Mouse (Mus musculus) neural tube, embryonic 15.5 days (tissue): ENCODE results near the gene Slc2a13. TPM values are rescaled to one million over a fixed set of nuclear protein-coding genes. Genes with fewer than 3 reads are reported as not detected.

ENCODE experiments used
- ATAC-seq: fragments of 200-750 bp; cut with Nextera tagmentation; 2 replicates; pipeline ENCODE4 v1.8.0; 2017; ENCODE audit warnings: mild to moderate bottlenecking, moderate TSS enrichment, moderate library complexity; ENCODE audit not compliant: low FRiP score
- H3K27ac ChIP-seq: fragments of 300-500 bp; sonication (generic); replicated peaks from 2 replicates; pipeline ENCODE4 v1.5.1; 2015; ENCODE audit warnings: mild to moderate bottlenecking, inconsistent platforms
- H3K27me3 ChIP-seq: fragments of 300-500 bp; sonication (generic); replicated peaks from 2 replicates; pipeline ENCODE4 v1.6.1; 2015; ENCODE audit warnings: inconsistent platforms
- H3K36me3 ChIP-seq: fragments of 300-500 bp; sonication (generic); 2 replicates; pipeline ENCODE4 v1.6.1; 2015; ENCODE audit warnings: inconsistent platforms
- H3K4me1 ChIP-seq: fragments of 300-500 bp; sonication (generic); 2 replicates; pipeline ENCODE4 v1.6.1; 2015; ENCODE audit warnings: inconsistent platforms
- H3K4me2 ChIP-seq: fragments of 300-500 bp; sonication (generic); 2 replicates; pipeline ENCODE4 v1.6.1; 2015; ENCODE audit warnings: inconsistent platforms, mild to moderate bottlenecking, moderate library complexity
- H3K4me3 ChIP-seq: fragments of 300-500 bp; sonication (generic); replicated peaks from 2 replicates; pipeline ENCODE4 v1.5.1; 2015; ENCODE audit warnings: mild to moderate bottlenecking, inconsistent platforms
- H3K9ac ChIP-seq: fragments of 300-500 bp; sonication (generic); replicated peaks from 2 replicates; pipeline ENCODE4 v1.6.1; 2015; ENCODE audit warnings: mild to moderate bottlenecking, inconsistent platforms
- H3K9me3 ChIP-seq: fragments of 300-500 bp; sonication (generic); replicated peaks from 2 replicates; pipeline ENCODE4 v1.6.1; 2016; ENCODE audit warnings: inconsistent platforms
- WGBS: fragments of 180-500 bp; shearing (Covaris S2); methylation state at CpG from one replicate; pipeline ENCODE4 v1.1.7; 2015; ENCODE audit warnings: mixed read lengths; 5-methylcytosine and 5-hydroxymethylcytosine counted together
- polyA plus RNA-seq: library from polyadenylated mRNA; unstranded; fragments of >200 nt; fragmentation: Nextera tagmentation; extraction: Ambion mirVana; gene quantifications from 2 replicates; pipeline ENCODE4 v1.2.1, GENCODE M21; 2015

The Slc2a13 gene
- polyA plus RNA-seq, 1 experiment from 2014 or later, result 4.7 TPM

DNA sequence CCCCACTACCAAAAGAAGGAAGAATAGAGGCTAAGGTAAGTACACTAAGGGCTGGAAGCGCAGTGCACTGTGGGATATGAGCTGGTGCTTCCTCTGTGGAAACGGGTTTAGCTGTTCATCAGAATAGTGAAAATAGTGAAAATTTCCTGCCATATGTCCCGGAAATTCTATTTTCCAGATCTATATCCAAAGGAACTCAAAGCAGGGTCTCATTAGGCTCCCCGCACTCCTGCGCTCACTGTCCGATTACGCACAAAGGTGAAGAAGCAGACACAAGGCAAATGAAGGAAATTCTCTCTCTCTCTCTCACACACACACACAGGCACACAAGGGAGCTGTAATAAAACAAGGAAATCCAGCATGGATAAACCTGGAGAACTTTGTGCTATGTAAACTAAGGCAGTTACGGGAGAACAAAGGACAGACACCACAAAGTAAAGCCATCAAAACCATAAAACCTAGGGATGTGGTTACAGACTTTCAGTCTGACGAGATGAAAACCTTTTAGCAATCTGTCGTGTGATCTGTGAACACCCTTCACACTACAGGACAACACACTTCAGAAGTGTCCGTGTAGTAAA, 7.9 kb downstream of the Slc2a13 start:
- Histone ChIP-seq H3K27me3 (no peaks in the 10 kb centered on the region), H3K4me1 (peaks cover 17% of the 10 kb centered on the region), H3K9me3 (no peaks in the 10 kb centered on the region), H3K36me3 (no peaks in the 10 kb centered on the region), H3K4me2 (no peak overlapping the region), H3K9ac (no peak overlapping the region), H3K27ac (no peak overlapping the region), H3K4me3 (no peak overlapping the region)
- no peak for ATAC-seq
- WGBS, result 81% methylated on average over 11 of the region's 11 CpGs

DNA sequence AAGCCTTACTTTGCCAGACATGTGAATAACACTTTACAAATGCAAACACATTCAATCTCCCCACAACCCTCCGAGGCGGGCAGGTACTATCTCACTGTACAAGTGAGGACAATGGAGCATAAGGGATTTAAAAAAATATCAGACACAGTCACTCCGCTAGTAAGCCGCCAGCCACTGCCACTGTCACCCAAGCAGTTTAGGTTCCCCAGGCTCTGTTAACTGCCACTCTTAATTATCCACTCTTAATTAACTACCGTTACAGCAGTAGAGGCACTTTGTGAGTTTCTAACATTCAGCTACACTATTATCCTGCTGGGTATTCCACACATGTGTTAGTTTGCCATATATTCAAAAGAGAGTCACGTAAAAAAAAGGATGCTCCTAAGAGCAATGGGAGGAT, 11.3 kb downstream of the Slc2a13 start:
- H3K4me3 ChIP-seq, result no peak overlapping the region
- H3K27me3 ChIP-seq, result no peaks in the 10 kb centered on the region
- ATAC-seq, result no peak
- H3K27ac ChIP-seq, result no peak overlapping the region
- H3K4me1 ChIP-seq, result peaks cover 15% of the 10 kb centered on the region
- WGBS, result 43% methylated on average over 6 of the region's 6 CpGs
- no peak overlapping the region for H3K4me2 ChIP-seq
- H3K36me3 ChIP-seq, result no peaks in the 10 kb centered on the region
- no peak overlapping the region for H3K9ac ChIP-seq
- no peaks in the 10 kb centered on the region for H3K9me3 ChIP-seq

DNA sequence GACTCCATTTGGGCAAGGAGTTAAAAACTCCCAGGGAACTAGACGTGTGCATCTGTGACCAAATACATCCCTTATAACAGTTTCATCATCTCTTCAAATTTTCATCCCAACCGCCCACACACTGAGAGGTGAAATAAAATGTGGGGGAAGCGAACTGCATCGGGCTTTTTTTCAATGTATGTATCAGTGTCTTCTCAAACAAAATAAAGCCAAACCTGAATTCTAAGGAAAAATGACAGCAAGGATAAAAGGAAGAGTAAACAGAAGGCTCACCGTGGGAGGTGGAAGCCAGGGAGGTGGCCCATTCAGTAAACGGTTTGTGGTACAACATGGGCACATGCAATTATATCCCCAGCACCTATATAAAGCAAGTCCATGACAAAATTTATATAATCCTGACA, 17.7 kb downstream of the Slc2a13 start:
- Histone ChIP-seq H3K27me3 (no peaks in the 10 kb centered on the region), H3K4me2 (no peak overlapping the region), H3K27ac (no peak overlapping the region), H3K36me3 (no peaks in the 10 kb centered on the region), H3K4me3 (no peak overlapping the region), H3K9me3 (no peaks in the 10 kb centered on the region), H3K4me1 (no peaks in the 10 kb centered on the region), H3K9ac (no peak overlapping the region)
- WGBS, result 86% methylated on average over 6 of the region's 6 CpGs
- no peak for ATAC-seq

DNA sequence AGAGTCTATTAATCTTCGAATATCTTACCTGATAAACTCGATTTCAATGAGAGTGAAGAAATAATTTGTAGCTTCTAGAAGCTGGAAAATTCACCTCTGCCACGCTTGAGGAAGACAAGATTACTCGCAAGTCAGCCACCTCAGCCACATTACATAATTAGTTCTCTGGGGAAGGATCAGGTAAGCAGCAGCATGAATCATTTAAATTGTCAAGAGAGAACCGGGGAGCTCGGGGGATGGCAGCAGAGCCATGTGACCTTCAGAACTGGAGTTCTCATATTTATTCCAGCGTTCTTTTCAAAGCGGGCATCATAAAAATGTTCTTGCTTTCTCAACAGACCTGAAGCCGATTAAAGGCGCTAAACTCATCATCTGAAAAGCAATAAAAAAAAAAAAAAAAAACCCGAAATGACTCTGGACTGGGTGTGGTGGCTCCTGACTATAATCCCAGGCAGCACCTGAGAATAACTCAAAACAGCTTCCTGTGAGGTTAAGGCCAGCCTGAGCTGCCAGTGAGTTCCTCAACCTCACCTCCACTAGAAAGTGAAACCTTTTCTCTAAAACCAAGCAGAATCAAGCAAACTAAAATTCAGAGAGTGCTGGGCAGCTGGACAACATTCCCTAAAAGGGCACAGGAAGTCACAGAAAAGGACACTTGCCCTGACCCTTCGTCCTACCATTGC, 24.3 kb downstream of the Slc2a13 start:
- Histone ChIP-seq H3K36me3 (no peaks in the 10 kb centered on the region), H3K9ac (no peak overlapping the region), H3K4me2 (no peak overlapping the region), H3K9me3 (no peaks in the 10 kb centered on the region), H3K4me3 (no peak overlapping the region), H3K4me1 (0 out of 2 replicates have a peak, but pooled peaks cover 4% of the 10 kb centered on the region), H3K27ac (no peak overlapping the region), H3K27me3 (no peaks in the 10 kb centered on the region)
- no peak for ATAC-seq
- 65% methylated on average over 12 of the region's 12 CpGs for WGBS

DNA sequence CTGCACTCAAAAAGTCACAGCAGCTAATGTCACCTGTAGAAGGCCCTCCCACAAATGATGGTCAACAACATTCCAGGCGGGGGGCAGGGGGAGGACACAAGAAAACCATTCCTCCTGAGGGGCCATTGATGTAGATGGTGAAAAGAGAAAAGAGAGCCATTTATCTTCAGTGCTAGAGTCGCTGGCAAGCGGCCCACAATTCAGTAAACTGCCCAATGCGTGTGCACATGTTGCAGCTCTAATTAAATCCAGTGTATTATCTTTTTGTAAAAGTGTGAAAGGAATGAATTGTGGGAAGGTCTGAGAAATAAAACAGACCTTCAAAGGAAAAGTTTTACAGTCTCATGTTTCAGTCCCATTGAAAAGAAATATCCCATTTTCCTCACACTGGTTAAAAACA, 28.5 kb downstream of the Slc2a13 start:
- Histone ChIP-seq H3K4me3 (no peak overlapping the region), H3K27me3 (no peaks in the 10 kb centered on the region), H3K36me3 (no peaks in the 10 kb centered on the region), H3K4me1 (0 out of 2 replicates have a peak, but pooled peaks cover 4% of the 10 kb centered on the region), H3K9ac (no peak overlapping the region), H3K27ac (no peak overlapping the region), H3K4me2 (no peak overlapping the region), H3K9me3 (no peaks in the 10 kb centered on the region)
- no peak for ATAC-seq
- 42% methylated on average over 4 of the region's 4 CpGs for WGBS

DNA sequence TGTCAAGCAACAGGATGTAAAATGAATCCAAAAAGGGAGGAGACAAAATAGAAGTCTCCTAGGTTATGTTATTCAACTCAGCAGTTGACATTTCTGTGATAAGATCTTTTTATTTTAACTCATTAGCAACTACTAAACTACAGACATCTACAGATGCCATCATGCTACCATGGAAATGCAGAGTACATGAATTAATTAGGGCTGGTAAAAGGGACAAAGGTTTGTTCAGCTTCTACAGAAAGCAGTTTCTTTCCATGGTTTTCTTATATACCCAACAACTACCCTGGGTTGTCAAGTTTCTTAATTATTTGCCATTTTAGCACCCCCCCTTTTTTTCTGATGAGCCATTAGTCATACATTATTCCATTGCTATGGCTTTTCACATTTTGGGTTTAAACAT, 34.6 kb downstream of the Slc2a13 start:
- H3K9ac ChIP-seq, result no peak overlapping the region
- no peak overlapping the region for H3K4me2 ChIP-seq
- H3K9me3 ChIP-seq, result no peaks in the 10 kb centered on the region
- no peak overlapping the region for H3K4me3 ChIP-seq
- H3K27me3 ChIP-seq, result no peaks in the 10 kb centered on the region
- no peak for ATAC-seq
- no peaks in the 10 kb centered on the region for H3K36me3 ChIP-seq
- H3K4me1 ChIP-seq, result no peaks in the 10 kb centered on the region
- H3K27ac ChIP-seq, result no peak overlapping the region

DNA sequence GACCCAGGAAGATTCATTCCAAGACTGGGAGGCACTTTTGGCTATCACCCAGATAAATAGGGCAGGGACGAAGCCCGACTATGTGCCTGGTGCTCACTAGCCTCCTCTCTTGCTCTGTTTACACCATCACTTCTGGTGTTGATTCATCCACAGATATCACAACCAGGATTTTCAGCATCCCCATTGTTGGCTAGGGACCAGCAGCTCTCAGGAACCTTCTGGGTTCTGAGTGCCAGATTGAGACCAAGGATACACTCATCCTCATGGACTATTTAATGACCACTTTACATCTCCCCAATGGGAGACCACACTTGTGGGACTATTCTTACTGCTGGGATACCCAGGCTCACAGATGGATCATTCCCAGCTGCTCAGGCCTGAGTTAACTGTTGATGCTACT, 46.2 kb downstream of the Slc2a13 start:
- no peak overlapping the region for H3K9ac ChIP-seq
- H3K4me3 ChIP-seq, result no peak overlapping the region
- 0 out of 2 replicates have a peak, but pooled peaks cover 10% of the 10 kb centered on the region for H3K4me1 ChIP-seq
- ATAC-seq, result no peak
- H3K36me3 ChIP-seq, result no peaks in the 10 kb centered on the region
- H3K4me2 ChIP-seq, result no peak overlapping the region
- no peak overlapping the region for H3K27ac ChIP-seq
- 91% methylated on average over 2 of the region's 2 CpGs for WGBS
- no peaks in the 10 kb centered on the region for H3K9me3 ChIP-seq
- no peaks in the 10 kb centered on the region for H3K27me3 ChIP-seq

DNA sequence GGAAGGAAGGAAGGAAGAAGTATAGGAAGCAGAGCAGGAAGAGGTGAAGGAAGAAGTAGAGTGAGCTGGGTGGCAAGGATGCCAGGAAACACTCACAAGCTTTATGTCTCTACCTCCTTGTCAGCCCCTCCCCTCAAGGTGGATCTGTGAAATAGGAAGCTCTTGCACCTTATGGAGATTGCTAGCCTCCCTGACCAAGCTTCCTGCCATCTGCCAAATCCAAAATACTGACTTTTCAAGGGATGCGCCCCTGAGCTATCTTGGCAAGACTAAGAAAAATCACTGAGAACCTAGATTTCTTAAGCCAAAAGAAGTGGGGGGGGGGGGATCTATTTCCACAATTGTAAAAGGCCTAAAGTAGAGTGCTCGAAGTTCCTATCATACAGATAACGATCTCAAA, 46.9 kb downstream of the Slc2a13 start:
- WGBS, result 88% methylated on average over 3 of the region's 3 CpGs

DNA sequence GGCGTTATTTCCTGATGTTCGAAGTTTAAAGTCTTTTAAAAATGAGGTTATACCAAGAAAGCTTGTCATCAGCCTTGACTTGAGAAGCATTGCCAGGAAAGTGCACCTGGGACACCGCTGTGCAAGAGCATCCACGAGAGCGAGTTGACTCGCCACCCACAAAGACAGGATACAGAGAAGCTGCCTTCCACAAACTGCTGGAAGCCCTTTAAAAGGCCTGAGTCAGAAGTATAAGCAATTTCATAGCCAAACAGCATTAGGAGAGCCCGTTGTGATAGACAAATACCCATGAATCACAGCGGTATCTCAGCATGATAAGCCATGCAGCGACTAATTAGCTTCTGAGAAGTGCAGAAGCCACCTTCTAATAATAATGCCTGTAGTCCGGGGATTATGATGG, 48.6 kb downstream of the Slc2a13 start:
- no peak for ATAC-seq
- H3K36me3 ChIP-seq, result no peaks in the 10 kb centered on the region
- 59% methylated on average over 10 of the region's 10 CpGs for WGBS
- 0 out of 2 replicates have a peak, but pooled peaks cover 10% of the 10 kb centered on the region for H3K4me1 ChIP-seq
- no peak overlapping the region for H3K9ac ChIP-seq
- H3K4me2 ChIP-seq, result no peak overlapping the region
- no peak overlapping the region for H3K27ac ChIP-seq
- H3K9me3 ChIP-seq, result no peaks in the 10 kb centered on the region
- H3K27me3 ChIP-seq, result no peaks in the 10 kb centered on the region
- H3K4me3 ChIP-seq, result no peak overlapping the region

More for the DNA sequence above, 46.9 kb downstream of the Slc2a13 start:
- Histone ChIP-seq H3K4me3 (no peak overlapping the region), H3K4me2 (no peak overlapping the region), H3K4me1 (0 out of 2 replicates have a peak, but pooled peaks cover 10% of the 10 kb centered on the region), H3K36me3 (no peaks in the 10 kb centered on the region), H3K27ac (no peak overlapping the region), H3K9ac (no peak overlapping the region), H3K9me3 (no peaks in the 10 kb centered on the region), H3K27me3 (no peaks in the 10 kb centered on the region)
- no peak for ATAC-seq

DNA sequence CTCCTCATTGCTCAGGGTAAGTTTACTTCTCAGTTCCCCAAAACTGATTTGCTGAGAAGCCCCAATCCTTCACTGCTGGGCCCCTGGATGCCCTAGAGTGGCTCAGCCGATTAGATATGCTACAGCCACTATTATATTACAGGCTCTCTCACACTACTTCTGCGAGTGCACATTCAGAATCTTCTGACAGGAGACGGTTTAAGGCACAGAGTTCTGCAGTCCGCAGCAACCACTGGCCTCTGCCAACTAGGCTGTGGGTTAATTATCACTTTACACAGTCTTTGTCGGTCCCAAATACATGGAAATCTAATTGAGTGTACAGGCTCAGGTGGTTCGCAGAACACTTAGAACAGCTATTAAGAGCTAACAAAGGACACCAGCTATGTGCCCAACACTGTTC, 69.8 kb downstream of the Slc2a13 start:
- H3K4me1 ChIP-seq, result peaks cover 18% of the 10 kb centered on the region
- 43% methylated on average over 6 of the region's 6 CpGs for WGBS
- no peaks in the 10 kb centered on the region for H3K9me3 ChIP-seq
- no peak overlapping the region for H3K9ac ChIP-seq
- peak overlapping the region; percentile 3; the same call in 1 of the 2 replicates for H3K4me2 ChIP-seq
- no peaks in the 10 kb centered on the region for H3K36me3 ChIP-seq
- H3K27me3 ChIP-seq, result no peaks in the 10 kb centered on the region
- H3K27ac ChIP-seq, result peak overlapping the region; percentile 33; the same call in 1 of the 2 replicates
- 0 out of 2 replicates have a peak, but pooled peaks have one; percentile 50 for ATAC-seq
- no peak overlapping the region for H3K4me3 ChIP-seq

DNA sequence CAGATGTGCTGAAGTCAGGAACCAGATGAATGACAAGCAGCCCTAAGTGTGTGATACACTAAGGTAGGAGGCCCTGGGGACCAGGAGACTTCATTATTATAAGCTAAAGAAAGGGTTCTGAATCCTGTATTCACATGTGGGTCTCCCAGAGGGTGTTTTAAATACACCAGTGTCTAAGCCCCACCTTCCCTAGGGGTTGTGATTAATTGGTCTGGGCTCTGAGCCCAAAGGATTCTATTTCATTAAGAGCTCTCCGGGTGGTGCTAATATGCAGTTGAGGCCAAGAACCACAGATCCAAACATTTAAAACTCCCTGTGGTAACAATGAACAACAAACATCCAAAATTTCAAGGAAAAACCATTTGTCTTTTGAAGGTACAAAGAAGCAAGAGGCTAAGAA, 70.4 kb downstream of the Slc2a13 start:
- peaks cover 18% of the 10 kb centered on the region for H3K4me1 ChIP-seq
- H3K9ac ChIP-seq, result no peak overlapping the region
- no peak overlapping the region for H3K4me2 ChIP-seq
- no peaks in the 10 kb centered on the region for H3K9me3 ChIP-seq
- peak overlapping the region; percentile 33 for H3K27ac ChIP-seq
- H3K36me3 ChIP-seq, result no peaks in the 10 kb centered on the region
- no peak overlapping the region for H3K4me3 ChIP-seq
- no peaks in the 10 kb centered on the region for H3K27me3 ChIP-seq
- 15% methylated on average over 1 of the region's 1 CpGs for WGBS
- ATAC-seq, result peak; percentile 75; the same call in 1 of the 2 replicates

DNA sequence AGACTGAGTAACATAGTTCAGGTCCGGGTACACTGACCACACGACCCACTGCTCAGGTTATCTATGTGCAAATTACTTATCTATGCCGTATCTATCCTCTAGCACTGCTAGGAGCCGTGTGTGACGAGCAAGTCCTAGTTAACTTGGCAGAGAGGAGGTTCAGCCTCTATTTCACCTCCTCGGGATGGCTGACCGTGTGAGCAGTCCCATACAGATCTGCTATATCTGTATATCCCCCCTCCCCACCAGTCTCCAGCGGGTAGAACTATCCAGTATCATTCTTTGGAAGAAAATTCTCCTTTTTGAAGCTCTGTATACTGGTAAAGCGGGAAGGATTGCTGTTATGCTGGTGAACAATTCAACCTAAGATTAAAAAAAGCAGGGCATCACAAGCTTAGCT, 70.8 kb downstream of the Slc2a13 start:
- H3K4me1 ChIP-seq, result peaks cover 18% of the 10 kb centered on the region
- H3K9me3 ChIP-seq, result no peaks in the 10 kb centered on the region
- H3K36me3 ChIP-seq, result no peaks in the 10 kb centered on the region
- H3K4me3 ChIP-seq, result no peak overlapping the region
- no peaks in the 10 kb centered on the region for H3K27me3 ChIP-seq
- ATAC-seq, result no peak
- H3K4me2 ChIP-seq, result no peak overlapping the region
- no peak overlapping the region for H3K9ac ChIP-seq
- H3K27ac ChIP-seq, result peak overlapping the region; percentile 33
- WGBS, result 82% methylated on average over 9 of the region's 9 CpGs
